Mouse (Mus musculus) olfactory bulb, adult 2 months (tissue): ENCODE data around the gene Eif5b. TPM values are rescaled to one million over a fixed set of nuclear protein-coding genes. Genes with fewer than 3 reads are reported as not detected.

Experiments used
- H3K27ac ChIP-seq: fragments of 200-500 bp; 2 replicates; pipeline ENCODE4 v1.5.1; 2012; ENCODE audit warnings: low read depth, low read length; ENCODE audit not compliant: insufficient read depth
- H3K4me1 ChIP-seq: fragments of 200-500 bp; 2 replicates; pipeline ENCODE4 v1.6.1; 2012; ENCODE audit warnings: low read length; ENCODE audit not compliant: control insufficient read depth, insufficient read depth
- H3K4me3 ChIP-seq: fragments of 200-500 bp; 2 replicates; pipeline ENCODE4 v1.5.1; 2012; ENCODE audit warnings: mild to moderate bottlenecking, low read depth, low read length, moderate library complexity; ENCODE audit not compliant: insufficient read depth
- CTCF ChIP-seq: fragments of 200-500 bp; IDR thresholded peaks from 2 replicates; pipeline ENCODE4 v1.5.1; 2012; ENCODE audit warnings: low read depth, mild to moderate bottlenecking, low read length, moderate library complexity; ENCODE audit not compliant: insufficient read depth
- POLR2A ChIP-seq: fragments of 200-500 bp; IDR thresholded peaks from 2 replicates; pipeline ENCODE4 v1.6.1; 2012; ENCODE audit warnings: mild to moderate bottlenecking, low read depth, low read length, moderate library complexity; ENCODE audit not compliant: insufficient read depth
- WGBS: fragments of 180-500 bp; shearing (Covaris S2); methylation state at CpG from one replicate; pipeline ENCODE4 v1.1.7; 2018; 5-methylcytosine and 5-hydroxymethylcytosine counted together
- polyA plus RNA-seq: library from polyadenylated mRNA; stranded (reverse); fragments of >200 nt; gene quantifications from 2 replicates; pipeline ENCODE4 v1.2.4, GENCODE M21; 2012; ENCODE audit warnings: low replicate concordance; ENCODE audit not compliant: missing spikeins, insufficient read depth, insufficient read length

Eif5b gene
- 38.8 TPM in 1 of 2 replicates, not detected in the other for polyA plus RNA-seq

DNA sequence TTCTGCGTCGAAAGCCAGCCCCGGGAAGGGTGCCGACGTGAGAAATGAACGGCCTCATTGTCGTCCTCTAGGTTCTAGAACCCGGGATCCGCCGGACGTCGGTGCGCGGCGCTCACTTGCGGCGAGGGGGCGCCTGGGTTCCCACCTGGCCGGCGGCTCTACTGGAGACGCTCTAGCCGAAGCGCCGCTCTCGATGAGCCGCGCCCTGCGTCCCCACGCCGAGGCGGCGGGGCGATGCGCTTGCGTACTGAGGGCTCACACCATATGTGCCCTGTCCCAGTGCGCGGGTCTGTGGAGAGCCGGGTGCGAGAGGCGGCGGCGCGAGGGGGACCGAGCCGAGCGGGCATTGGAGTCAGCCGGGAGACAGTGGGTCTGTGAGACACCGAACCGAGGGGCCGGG is at the start of gene Eif5b, which contains the start of gene Txndc9:
Gene Eif5b, plus strand, starts transcription at position 144 of the 400 bp plus-strand sequence.
Gene Txndc9, minus strand, starts transcription at position 27 of the 400 bp plus-strand sequence.
- WGBS = under 1% methylated on average over 50 of the region's 50 CpGs
- peak within 1 kb of the TSS; percentile 99 for H3K27ac ChIP-seq
- H3K4me3 ChIP-seq = peak within 1 kb of the TSS; percentile 94
- H3K4me1 ChIP-seq = no peaks in the 10 kb centered on the region
- TF ChIP-seq POLR2A = peak; percentile 23; the same call in 1 of the 2 replicates
- TF ChIP-seq CTCF = peak; percentile 37; the same call in 1 of the 2 replicates

DNA sequence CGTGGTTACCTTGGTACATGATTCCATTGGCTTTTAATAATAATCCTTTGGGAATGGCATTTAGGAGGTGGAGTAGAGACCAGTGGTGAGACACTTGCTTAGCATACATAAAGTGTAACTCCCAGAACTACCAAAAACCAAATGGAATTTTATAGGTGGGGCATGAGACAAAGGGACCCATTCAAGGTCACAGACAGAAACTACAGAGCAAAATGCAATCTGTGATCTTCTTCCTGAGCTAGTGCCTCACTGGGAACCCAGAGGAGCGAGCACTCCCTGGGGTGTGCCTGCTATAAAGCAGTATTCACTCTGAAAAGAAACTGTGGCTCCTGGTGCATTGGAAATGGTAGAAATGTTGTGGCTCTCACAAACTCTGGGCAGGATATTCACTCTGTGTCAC is 48.9 kb upstream of the Eif5b start:
- no peak overlapping the region for H3K4me3 ChIP-seq
- H3K4me1 ChIP-seq = no peaks in the 10 kb centered on the region
- no peak for TF ChIP-seq CTCF
- TF ChIP-seq POLR2A = no peak
- no peak overlapping the region for H3K27ac ChIP-seq
- 72% methylated on average over 2 of the region's 2 CpGs for WGBS

DNA sequence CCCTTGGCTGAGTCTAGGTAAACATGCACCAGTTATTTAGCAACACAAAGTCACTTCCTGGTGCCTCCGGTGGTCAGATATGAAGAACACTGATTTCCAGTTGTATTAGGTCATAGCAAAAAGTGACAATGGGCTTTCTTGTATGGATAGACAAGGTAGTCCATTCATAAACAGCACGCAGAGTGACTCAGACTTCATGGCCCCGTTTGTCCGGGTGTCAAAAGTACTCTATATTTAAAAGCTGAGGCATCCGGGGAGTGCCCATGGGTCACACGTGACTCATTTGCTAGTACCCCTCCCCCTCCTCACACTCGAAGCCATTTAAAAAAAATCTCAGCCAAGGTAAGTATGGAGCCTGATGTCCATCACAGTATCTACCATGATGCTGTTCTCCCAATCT is 43.0 kb upstream of the Eif5b start:
- 75% methylated on average over 7 of the region's 7 CpGs for WGBS
- H3K4me1 ChIP-seq = no peaks in the 10 kb centered on the region
- TF ChIP-seq CTCF (no peak), POLR2A (no peak)

DNA sequence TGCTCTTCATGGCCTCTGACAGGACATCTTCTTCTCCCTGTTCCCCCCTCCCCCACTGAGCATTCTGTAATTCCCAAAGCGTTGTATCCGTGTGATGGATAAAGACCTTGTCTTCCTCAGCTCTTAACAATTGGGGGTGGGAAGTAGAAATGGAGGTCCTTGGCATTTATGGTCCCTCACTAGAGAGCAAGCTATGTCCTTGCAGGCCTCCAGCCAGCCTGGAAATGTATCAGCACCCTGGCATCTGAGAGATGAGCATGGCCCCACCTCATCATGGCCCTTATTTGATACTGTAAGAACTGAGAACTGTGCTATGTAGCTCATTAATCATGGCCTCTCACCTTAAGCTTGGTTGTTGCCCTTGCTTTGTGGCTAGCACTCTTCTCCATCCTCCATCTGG is 42.6 kb upstream of the Eif5b start:
- H3K27ac ChIP-seq = no peak overlapping the region
- no peaks in the 10 kb centered on the region for H3K4me1 ChIP-seq
- TF ChIP-seq CTCF = no peak
- TF ChIP-seq POLR2A = no peak
- WGBS = 90% methylated on average over 2 of the region's 2 CpGs
- no peak overlapping the region for H3K4me3 ChIP-seq

More for the DNA sequence above, 43.0 kb upstream of the Eif5b start:
- Histone ChIP-seq H3K4me3 (no peak overlapping the region), H3K27ac (no peak overlapping the region)

DNA sequence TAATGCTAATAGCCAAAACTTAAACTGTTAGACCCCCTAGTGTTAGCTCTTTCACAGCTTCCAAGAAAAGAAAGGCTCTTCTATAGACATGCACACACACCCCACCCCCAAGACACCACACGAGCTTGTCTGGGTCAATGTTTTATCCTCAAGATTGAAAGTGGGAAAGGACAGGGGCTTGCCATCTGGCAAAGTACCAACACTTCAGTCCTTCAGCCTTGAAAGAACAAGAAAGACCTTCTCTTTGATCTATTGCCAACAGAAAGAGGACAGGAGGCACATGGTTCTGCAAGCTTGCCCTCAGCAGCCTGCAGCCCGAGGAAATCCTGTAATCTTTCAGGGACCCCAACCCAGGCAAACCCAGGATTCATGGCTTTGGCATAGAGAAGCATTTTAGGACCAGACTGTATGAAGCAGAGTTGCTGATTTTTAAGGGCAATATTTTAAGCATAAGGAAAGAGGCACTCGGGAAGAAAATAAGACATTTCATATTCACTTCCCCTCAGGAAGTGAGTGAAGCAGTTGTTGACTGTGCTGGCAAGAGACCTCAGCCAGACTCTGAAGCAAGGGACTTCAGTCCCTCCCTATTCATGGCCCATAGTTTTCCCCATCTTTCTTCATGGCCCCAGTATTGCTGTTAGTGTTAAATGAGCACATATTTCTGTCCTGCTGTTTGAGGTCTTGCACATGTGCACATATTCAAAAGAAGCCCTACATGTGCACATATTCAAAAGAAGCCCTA is 40.9 kb upstream of the Eif5b start:
- Histone ChIP-seq H3K4me1 (no peaks in the 10 kb centered on the region), H3K27ac (no peak overlapping the region), H3K4me3 (no peak overlapping the region)
- no peak for TF ChIP-seq POLR2A
- no peak for TF ChIP-seq CTCF
- WGBS = 17% methylated on average over 3 of the region's 3 CpGs

DNA sequence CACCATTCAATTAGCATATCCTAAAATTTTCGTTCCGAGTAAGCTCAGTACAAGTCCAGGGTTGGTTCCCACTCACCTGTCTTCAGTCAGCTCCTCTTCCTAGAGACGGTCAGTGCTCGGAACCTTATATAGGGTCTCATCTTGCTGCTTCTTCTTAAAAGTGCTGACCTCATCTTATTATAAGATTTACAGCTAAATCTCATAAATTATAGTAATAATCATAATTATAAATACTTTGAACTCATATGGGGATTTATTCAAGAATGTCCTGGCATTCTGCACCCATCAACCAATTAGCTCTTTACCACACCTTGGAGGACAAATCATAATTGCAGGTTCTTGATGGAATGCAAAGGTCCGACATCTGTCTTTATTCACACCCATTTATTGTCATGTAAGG is 40.2 kb upstream of the Eif5b start, which contains the start of gene Lyg1:
Gene Lyg1, minus strand, starts transcription at position 101 of the 400 bp plus-strand sequence.
- no peak within 1 kb of the TSS for H3K4me3 ChIP-seq
- no peak within 1 kb of the TSS for H3K27ac ChIP-seq
- TF ChIP-seq POLR2A = no peak
- TF ChIP-seq CTCF = no peak
- no peaks in the 10 kb centered on the region for H3K4me1 ChIP-seq
- 82% methylated on average over 5 of the region's 5 CpGs for WGBS

DNA sequence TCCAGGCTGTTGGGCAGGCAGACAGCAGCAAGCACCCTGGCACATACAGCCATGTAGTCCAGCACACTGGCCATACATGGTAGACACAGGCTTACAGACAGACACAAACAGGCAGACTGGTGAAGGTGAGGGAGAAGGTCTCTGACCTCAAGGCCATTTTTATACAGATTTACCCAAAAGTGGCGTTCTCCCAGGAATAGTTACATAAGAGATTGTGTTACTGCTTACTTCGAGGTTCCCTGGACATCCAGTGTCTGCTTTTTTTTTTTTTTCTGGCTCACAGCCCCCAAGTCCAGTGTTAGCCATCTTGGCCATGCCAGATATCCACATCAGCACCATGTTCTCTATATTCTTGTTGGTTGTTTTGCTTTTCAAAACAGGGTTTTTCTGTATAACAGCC is 39.3 kb upstream of the Eif5b start:
- no peak overlapping the region for H3K4me3 ChIP-seq
- no peak overlapping the region for H3K27ac ChIP-seq
- H3K4me1 ChIP-seq = no peaks in the 10 kb centered on the region
- TF ChIP-seq CTCF (no peak), POLR2A (no peak)
- WGBS = 73% methylated on average over 2 of the region's 2 CpGs

DNA sequence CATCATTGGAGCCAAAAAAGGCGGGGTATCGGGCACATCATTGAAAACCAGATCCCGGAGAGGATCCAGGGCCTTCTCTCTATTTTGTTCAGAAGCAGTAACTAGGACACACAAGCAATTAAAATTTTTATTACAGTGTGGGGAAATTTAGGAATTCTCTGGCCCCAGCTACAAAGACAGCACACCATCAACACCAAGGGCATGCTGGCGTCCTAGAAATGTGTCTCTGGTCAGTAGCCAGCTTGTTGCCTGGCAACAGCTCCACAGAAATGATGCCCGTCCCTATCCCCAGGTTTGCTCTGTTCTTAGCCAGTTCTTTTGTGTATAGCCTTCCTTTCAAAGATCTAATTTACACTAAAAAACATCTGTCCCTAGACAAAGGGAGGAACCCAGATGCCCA is 38.3 kb upstream of the Eif5b start:
- TF ChIP-seq CTCF (no peak), POLR2A (no peak)
- no peak overlapping the region for H3K27ac ChIP-seq
- H3K4me1 ChIP-seq = no peaks in the 10 kb centered on the region
- no peak overlapping the region for H3K4me3 ChIP-seq
- WGBS = 50% methylated on average over 5 of the region's 5 CpGs

DNA sequence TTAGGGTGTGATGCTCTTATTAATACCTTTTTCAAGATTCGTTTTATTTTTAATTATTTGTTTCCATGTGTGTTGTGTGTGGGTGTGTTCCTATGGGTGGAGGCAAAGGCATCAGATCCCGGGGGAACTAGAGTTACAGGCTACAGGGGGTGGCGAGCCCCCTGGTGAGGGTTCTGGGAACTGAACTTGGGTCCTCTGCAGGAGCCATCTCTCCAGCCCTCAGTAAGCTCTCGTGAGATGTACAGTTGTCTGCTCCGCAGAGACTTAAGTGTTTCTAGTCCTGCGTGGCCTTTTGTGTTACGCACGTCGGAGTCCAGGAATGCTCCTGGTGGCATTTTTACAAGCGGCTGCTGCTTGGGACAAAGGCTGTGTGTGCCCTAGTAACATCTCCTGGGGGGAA is 32.2 kb upstream of the Eif5b start:
- 58% methylated on average over 10 of the region's 10 CpGs for WGBS
- TF ChIP-seq CTCF = no peak
- H3K4me3 ChIP-seq = no peak overlapping the region
- H3K4me1 ChIP-seq = no peaks in the 10 kb centered on the region
- H3K27ac ChIP-seq = no peak overlapping the region

DNA sequence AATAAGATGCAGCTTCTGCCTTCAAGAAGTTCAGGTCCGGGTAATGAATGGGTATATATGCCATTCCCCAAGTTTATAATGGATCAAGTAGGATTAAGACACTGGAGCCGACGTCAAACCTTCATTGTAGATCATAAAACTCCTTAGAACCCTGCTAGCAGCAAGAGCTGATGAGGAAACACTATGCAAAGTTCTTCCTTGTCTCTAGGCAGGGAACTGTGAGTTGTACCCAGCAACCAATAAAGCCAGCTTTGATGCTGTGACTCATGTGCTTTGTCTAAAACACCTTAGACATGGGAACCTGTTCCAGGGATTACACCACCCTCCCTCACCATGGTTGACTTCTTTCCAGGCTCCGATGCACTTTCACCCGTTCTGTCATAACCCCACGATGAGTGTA is 29.1 kb upstream of the Eif5b start:
- TF ChIP-seq POLR2A = no peak
- TF ChIP-seq CTCF = no peak
- Histone ChIP-seq H3K4me3 (no peak overlapping the region), H3K27ac (no peak overlapping the region), H3K4me1 (no peaks in the 10 kb centered on the region)
- 87% methylated on average over 6 of the region's 6 CpGs for WGBS
